Mouse (Mus musculus): Measurements from ENCODE around the gene Atxn7l3.

DNA sequence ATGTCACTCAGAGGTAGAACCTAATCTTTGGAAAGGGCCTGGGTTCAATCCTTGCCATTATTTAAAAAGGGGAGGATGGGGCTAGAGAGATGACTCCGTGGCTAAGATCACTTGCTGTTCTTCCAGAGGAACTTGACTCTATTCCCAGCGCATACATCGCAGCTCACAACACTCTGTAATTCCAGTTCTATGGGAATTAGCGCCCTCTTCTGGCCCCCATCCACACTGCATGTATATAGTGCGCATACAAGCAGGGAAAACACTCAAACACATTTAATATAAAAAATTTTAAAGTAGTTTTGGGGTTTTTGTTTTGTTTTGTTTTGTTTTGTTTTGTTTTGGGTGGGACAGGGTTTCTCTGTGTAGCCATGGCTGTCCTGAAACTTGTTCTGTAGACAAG is 54.6 kb downstream of the Atxn7l3 start:
- TF ChIP-seq POLR2A (IDR thresholded peaks at IDR 0.05; ENCODE audit: insufficient read depth, low read length) (no peak), CTCF (IDR thresholded peaks at IDR 0.05; ENCODE audit: low read depth, low read length) (peak; percentile 20)
